Mouse (Mus musculus): ENCODE results near the gene Lsamp. TPM values are rescaled to one million over a fixed set of nuclear protein-coding genes. Genes with fewer than 3 reads are reported as not detected.

Lsamp gene
- polyA plus RNA-seq, 1 experiment, result 0.04 TPM

- Histone ChIP-seq H3K4me1 (ENCODE audit: control insufficient read depth, insufficient read depth, insufficient read length) (no peaks in the 10 kb centered on the region), H3K36me3 (ENCODE audit: control insufficient read depth, insufficient read depth, low read length) (no peaks in the 10 kb centered on the region), H3K27me3 (ENCODE audit: control insufficient read depth, insufficient read depth, low read length) (no peaks in the 10 kb centered on the region), H3K4me3 (ENCODE audit: extremely low read depth, insufficient read depth, insufficient read length) (no peak overlapping the region), H3K27ac (ENCODE audit: insufficient read depth, low read length) (no peak overlapping the region)
- 72% methylated on average over 4 of the region's 4 CpGs for WGBS
- TF ChIP-seq POLR2A (IDR thresholded peaks at IDR 0.05; ENCODE audit: low read depth, low read length), result no peak
- no peak for TF ChIP-seq CTCF (IDR thresholded peaks at IDR 0.05; ENCODE audit: extremely low read depth, insufficient read depth, insufficient read length, insufficient replicate concordance)
- no peak for DNase-seq (ENCODE audit: low read depth in 1 of 2, low spot score in 2 of 2)
Observed at GRCm38 (mm10) chr16:41771427-41772125, 1787.4 kb downstream of the Lsamp start.

GRCm38 (mm10) chr16:41777586-41777985, 1793.4 kb downstream of the Lsamp start:
- Histone ChIP-seq H3K4me3 (ENCODE audit: extremely low read depth, insufficient read depth, insufficient read length) (no peak overlapping the region), H3K27ac (ENCODE audit: insufficient read depth, low read length) (no peak overlapping the region), H3K4me1 (ENCODE audit: control insufficient read depth, insufficient read depth, insufficient read length) (no peaks in the 10 kb centered on the region), H3K27me3 (ENCODE audit: control insufficient read depth, insufficient read depth, low read length) (no peaks in the 10 kb centered on the region), H3K36me3 (ENCODE audit: control insufficient read depth, insufficient read depth, low read length) (no peaks in the 10 kb centered on the region)
- 76% methylated on average over 1 of the region's 1 CpGs for WGBS
- no peak for TF ChIP-seq POLR2A (IDR thresholded peaks at IDR 0.05; ENCODE audit: low read depth, low read length)
- no peak for TF ChIP-seq CTCF (IDR thresholded peaks at IDR 0.05; ENCODE audit: extremely low read depth, insufficient read depth, insufficient read length, insufficient replicate concordance)
- no peak for DNase-seq (ENCODE audit: low read depth in 1 of 2, low spot score in 2 of 2)

GRCm38 (mm10) chr16:41785600-41785999, 1801.4 kb downstream of the Lsamp start:
- Histone ChIP-seq H3K4me1 (ENCODE audit: control insufficient read depth, insufficient read depth, insufficient read length) (no peaks in the 10 kb centered on the region), H3K27me3 (ENCODE audit: control insufficient read depth, insufficient read depth, low read length) (no peaks in the 10 kb centered on the region), H3K27ac (ENCODE audit: insufficient read depth, low read length) (no peak overlapping the region), H3K4me3 (ENCODE audit: extremely low read depth, insufficient read depth, insufficient read length) (no peak overlapping the region), H3K36me3 (ENCODE audit: control insufficient read depth, insufficient read depth, low read length) (no peaks in the 10 kb centered on the region)
- 81% methylated on average over 2 of the region's 2 CpGs for WGBS
- DNase-seq (ENCODE audit: low read depth in 1 of 2, low spot score in 2 of 2), result no peak
- TF ChIP-seq POLR2A (IDR thresholded peaks at IDR 0.05; ENCODE audit: low read depth, low read length) (no peak), CTCF (IDR thresholded peaks at IDR 0.05; ENCODE audit: extremely low read depth, insufficient read depth, insufficient read length, insufficient replicate concordance) (no peak)

GRCm38 (mm10) chr16:41786704-41787103, 1802.5 kb downstream of the Lsamp start:
- no peak for DNase-seq (ENCODE audit: low read depth in 1 of 2, low spot score in 2 of 2)
- Histone ChIP-seq H3K4me3 (ENCODE audit: extremely low read depth, insufficient read depth, insufficient read length) (no peak overlapping the region), H3K36me3 (ENCODE audit: control insufficient read depth, insufficient read depth, low read length) (no peaks in the 10 kb centered on the region), H3K27me3 (ENCODE audit: control insufficient read depth, insufficient read depth, low read length) (no peaks in the 10 kb centered on the region), H3K27ac (ENCODE audit: insufficient read depth, low read length) (no peak overlapping the region), H3K4me1 (ENCODE audit: control insufficient read depth, insufficient read depth, insufficient read length) (no peaks in the 10 kb centered on the region)
- no peak for TF ChIP-seq POLR2A (IDR thresholded peaks at IDR 0.05; ENCODE audit: low read depth, low read length)
- TF ChIP-seq CTCF (IDR thresholded peaks at IDR 0.05; ENCODE audit: extremely low read depth, insufficient read depth, insufficient read length, insufficient replicate concordance), result no peak
- WGBS, result 86% methylated on average over 3 of the region's 3 CpGs

- TF ChIP-seq POLR2A (IDR thresholded peaks at IDR 0.05; ENCODE audit: low read depth, low read length), result no peak
- TF ChIP-seq CTCF (IDR thresholded peaks at IDR 0.05; ENCODE audit: extremely low read depth, insufficient read depth, insufficient read length, insufficient replicate concordance), result no peak
- 53% methylated on average over 1 of the region's 1 CpGs for WGBS
- Histone ChIP-seq H3K27ac (ENCODE audit: insufficient read depth, low read length) (no peak overlapping the region), H3K36me3 (ENCODE audit: control insufficient read depth, insufficient read depth, low read length) (no peaks in the 10 kb centered on the region), H3K4me3 (ENCODE audit: extremely low read depth, insufficient read depth, insufficient read length) (no peak overlapping the region), H3K4me1 (ENCODE audit: control insufficient read depth, insufficient read depth, insufficient read length) (no peaks in the 10 kb centered on the region), H3K27me3 (ENCODE audit: control insufficient read depth, insufficient read depth, low read length) (no peaks in the 10 kb centered on the region)
- no peak for DNase-seq (ENCODE audit: low read depth in 1 of 2, low spot score in 2 of 2)
Observed at GRCm38 (mm10) chr16:41787146-41787545, 1803.0 kb downstream of the Lsamp start.

- Histone ChIP-seq H3K27ac (ENCODE audit: insufficient read depth, low read length) (no peak overlapping the region), H3K4me3 (ENCODE audit: extremely low read depth, insufficient read depth, insufficient read length) (no peak overlapping the region), H3K4me1 (ENCODE audit: control insufficient read depth, insufficient read depth, insufficient read length) (no peaks in the 10 kb centered on the region), H3K36me3 (ENCODE audit: control insufficient read depth, insufficient read depth, low read length) (no peaks in the 10 kb centered on the region), H3K27me3 (ENCODE audit: control insufficient read depth, insufficient read depth, low read length) (no peaks in the 10 kb centered on the region)
- no peak for DNase-seq (ENCODE audit: low read depth in 1 of 2, low spot score in 2 of 2)
- TF ChIP-seq POLR2A (IDR thresholded peaks at IDR 0.05; ENCODE audit: low read depth, low read length) (no peak), CTCF (IDR thresholded peaks at IDR 0.05; ENCODE audit: extremely low read depth, insufficient read depth, insufficient read length, insufficient replicate concordance) (no peak)
- 73% methylated on average over 2 of the region's 2 CpGs for WGBS
Observed at GRCm38 (mm10) chr16:41790016-41790415, 1805.9 kb downstream of the Lsamp start.

- WGBS, result 86% methylated on average over 6 of the region's 6 CpGs
Observed at GRCm38 (mm10) chr16:41820369-41820768, 1836.2 kb downstream of the Lsamp start.

More at GRCm38 (mm10) chr16:41820369-41820768, 1836.2 kb downstream of the Lsamp start:
- no peak for TF ChIP-seq CTCF (IDR thresholded peaks at IDR 0.05; ENCODE audit: extremely low read depth, insufficient read depth, insufficient read length, insufficient replicate concordance)
- no peak for TF ChIP-seq POLR2A (IDR thresholded peaks at IDR 0.05; ENCODE audit: low read depth, low read length)
- H3K27ac ChIP-seq (ENCODE audit: insufficient read depth, low read length), result no peak overlapping the region
- DNase-seq (ENCODE audit: low read depth in 1 of 2, low spot score in 2 of 2), result no peak
- H3K36me3 ChIP-seq (ENCODE audit: control insufficient read depth, insufficient read depth, low read length), result no peaks in the 10 kb centered on the region
- no peaks in the 10 kb centered on the region for H3K4me1 ChIP-seq (ENCODE audit: control insufficient read depth, insufficient read depth, insufficient read length)
- H3K27me3 ChIP-seq (ENCODE audit: control insufficient read depth, insufficient read depth, low read length), result no peaks in the 10 kb centered on the region
- no peak overlapping the region for H3K4me3 ChIP-seq (ENCODE audit: extremely low read depth, insufficient read depth, insufficient read length)
